Mouse (Mus musculus): ENCODE data around the gene Tbx2. TPM values are rescaled to one million over a fixed set of nuclear protein-coding genes. Genes with fewer than 3 reads are reported as not detected.
A peak's percentile ranks its signal among the peaks of the same experiment; 100 is the strongest.

The Tbx2 gene
- 1 to 10 TPM; 1.9 to 2.0 TPM for total RNA-seq (2021)
- long read RNA-seq, experiment 1, partial matches to known transcripts: 1 of 3 reads
- long read RNA-seq, experiment 1, other reads (novel, unspliced or antisense): 0 of 3 reads
- long read RNA-seq, experiment 2, partial matches to known transcripts: 1 of 6 reads
- long read RNA-seq, experiment 2, other reads (novel, unspliced or antisense): 1 of 6 reads

DNA sequence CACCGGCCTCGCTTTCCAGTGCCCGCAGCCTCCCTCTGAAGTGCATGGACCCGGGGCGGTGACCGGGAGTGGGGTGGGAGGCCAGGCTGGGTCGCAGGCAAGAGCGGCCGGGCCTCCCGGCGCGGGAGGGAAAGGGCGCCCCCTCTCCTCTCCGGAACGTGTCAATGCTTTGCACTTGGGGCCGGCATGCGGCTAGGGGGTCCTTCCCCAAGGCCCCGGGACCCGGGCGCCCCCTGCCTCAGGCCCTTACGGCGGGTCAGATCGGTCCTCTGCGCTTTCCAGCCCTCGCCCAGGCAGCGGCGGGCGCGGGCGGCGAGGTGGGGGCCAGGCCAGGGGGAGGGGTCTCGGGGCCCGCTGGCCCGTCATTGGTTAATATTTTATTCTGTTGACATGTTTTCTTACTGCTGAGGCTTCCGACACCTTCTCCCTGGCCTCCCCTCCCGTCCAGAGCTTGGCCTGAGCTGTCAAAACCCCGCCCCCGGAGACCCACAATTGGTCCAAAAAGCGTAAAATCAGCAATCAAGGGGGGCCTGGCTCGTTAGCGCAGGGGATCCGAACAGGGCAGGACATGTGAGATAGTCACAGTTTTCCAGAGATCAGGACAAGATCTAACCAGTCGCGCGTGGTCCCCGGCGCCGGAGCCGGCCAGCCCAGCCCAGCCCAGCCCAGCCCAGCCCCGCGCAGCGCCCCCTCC, at the start of gene Tbx2:
Tbx2 (plus strand) TSS at position 321 of the 694 bp plus-strand sequence.
- intact Hi-C loops (cut with DNase I): no loop called here
- H3K4me3 ChIP-seq: peak within 1 kb of the TSS; percentile 7; the same call in 1 of the 2 replicates

DNA sequence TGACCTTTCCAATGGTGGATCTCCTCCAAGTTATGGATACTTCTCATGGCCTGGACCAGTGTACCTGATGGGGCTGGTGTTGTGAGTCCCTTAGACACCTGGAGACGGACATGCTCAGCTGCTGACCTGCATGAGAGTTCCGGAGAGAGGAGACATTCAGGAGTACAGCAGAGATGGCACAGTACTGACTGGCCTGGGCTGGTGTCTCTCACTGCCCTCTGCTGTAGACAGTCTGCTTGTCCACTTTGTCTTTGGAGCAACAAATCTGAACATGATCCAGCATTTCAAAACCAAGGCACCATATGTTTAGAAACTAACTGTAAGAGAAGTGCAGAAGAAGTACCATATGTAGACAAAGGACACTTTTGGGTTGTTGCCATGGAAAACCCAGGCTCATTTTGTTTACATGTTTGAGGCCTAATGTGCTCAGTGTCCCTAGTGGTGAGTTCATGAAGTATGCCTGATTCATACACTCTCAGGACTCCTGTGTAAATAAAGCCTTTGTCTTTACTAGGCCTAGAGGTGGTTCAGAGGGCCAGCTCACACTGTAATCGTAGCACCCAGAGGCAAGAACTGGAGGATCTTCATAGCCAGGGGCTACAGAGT, 46.1 kb upstream of the Tbx2 start:
- peak; percentile 49 for TF ChIP-seq CTCF (IDR thresholded peaks at IDR 0.05)
- intact Hi-C loops (cut with DNase I): no loop called here
- Histone ChIP-seq H3K27ac (no peak overlapping the region), H3K4me3 (no peak overlapping the region)
- DNase-seq (ENCODE audit: extremely low spot score in 1 of 2, low spot score in 2 of 2): no peak

More for the DNA sequence above, at the start of gene Tbx2:
- TF ChIP-seq CTCF (IDR thresholded peaks at IDR 0.05): no peak
- no peak within 1 kb of the TSS for H3K27ac ChIP-seq
- no peak for DNase-seq (ENCODE audit: extremely low spot score in 1 of 2, low spot score in 2 of 2)

DNA sequence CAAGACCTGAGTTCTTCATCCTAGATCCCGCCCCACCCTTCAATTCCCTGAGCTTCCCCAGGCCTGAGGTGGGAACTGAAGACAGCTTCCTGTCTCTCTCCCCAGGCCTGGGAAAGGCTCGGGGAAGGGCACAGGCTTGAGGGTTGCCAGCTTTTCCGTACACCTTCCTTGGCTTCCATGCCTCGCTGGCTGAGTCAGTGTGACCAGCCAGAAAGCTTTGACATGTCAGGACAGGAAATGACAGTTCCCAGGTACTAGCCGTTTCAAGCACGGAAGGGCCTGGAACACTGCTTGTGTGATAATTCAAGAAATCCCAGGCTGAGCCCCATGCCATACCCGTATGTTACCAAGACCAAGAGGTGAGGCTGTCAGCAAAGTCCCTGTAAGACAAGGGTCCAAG, 42.6 kb upstream of the Tbx2 start:
- no peak for DNase-seq (ENCODE audit: extremely low spot score in 1 of 2, low spot score in 2 of 2)
- TF ChIP-seq CTCF (IDR thresholded peaks at IDR 0.05): no peak
- H3K4me3 ChIP-seq: no peak overlapping the region
- no peak overlapping the region for H3K27ac ChIP-seq
- intact Hi-C loops (cut with DNase I): no loop called here

DNA sequence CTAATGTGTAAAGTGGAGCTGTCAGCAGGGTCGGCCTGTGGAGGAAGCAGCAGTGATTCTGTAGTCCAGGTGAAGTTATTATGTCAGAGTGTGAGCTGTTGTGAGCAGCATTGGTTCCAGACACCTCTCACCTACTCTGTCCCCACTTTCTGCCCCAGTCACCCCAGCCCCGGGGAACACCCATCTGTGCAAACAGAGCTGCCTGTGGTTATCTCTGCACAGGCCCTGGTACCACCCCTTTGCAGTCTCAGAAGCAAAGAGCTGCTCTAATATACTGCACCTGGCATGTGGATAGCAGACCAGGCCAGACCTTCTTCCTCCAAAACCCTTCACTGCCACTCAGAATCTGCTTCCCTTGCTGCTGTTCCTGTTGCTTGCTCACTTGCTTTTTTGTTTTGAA, 42.1 kb upstream of the Tbx2 start:
- no peak for DNase-seq (ENCODE audit: extremely low spot score in 1 of 2, low spot score in 2 of 2)
- H3K27ac ChIP-seq: no peak overlapping the region
- no peak for TF ChIP-seq CTCF (IDR thresholded peaks at IDR 0.05)
- H3K4me3 ChIP-seq: no peak overlapping the region
- intact Hi-C loops (cut with DNase I): no loop called here

DNA sequence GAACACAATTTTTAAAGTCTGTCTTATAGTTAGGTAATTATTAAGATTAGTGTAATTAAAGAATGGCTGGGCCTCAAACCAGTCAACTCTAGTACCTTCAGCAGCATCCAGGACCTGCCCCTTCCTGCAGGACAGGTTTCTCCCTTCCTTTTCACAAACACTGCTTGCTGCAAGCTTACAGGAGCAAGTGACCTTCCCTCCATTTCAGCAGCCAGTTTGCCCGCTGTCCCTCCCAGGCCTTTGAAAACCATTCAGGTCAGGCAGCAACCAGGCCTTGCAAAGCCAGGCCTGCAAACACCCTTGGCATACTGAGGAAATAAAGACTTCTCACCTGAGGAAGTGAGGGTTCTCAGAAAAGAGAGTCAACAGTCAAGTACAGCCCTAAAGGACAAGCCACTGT, 41.1 kb upstream of the Tbx2 start:
- TF ChIP-seq CTCF (IDR thresholded peaks at IDR 0.05): no peak
- Histone ChIP-seq H3K4me3 (no peak overlapping the region), H3K27ac (no peak overlapping the region)
- intact Hi-C loops (cut with DNase I): no loop called here
- no peak for DNase-seq (ENCODE audit: extremely low spot score in 1 of 2, low spot score in 2 of 2)

DNA sequence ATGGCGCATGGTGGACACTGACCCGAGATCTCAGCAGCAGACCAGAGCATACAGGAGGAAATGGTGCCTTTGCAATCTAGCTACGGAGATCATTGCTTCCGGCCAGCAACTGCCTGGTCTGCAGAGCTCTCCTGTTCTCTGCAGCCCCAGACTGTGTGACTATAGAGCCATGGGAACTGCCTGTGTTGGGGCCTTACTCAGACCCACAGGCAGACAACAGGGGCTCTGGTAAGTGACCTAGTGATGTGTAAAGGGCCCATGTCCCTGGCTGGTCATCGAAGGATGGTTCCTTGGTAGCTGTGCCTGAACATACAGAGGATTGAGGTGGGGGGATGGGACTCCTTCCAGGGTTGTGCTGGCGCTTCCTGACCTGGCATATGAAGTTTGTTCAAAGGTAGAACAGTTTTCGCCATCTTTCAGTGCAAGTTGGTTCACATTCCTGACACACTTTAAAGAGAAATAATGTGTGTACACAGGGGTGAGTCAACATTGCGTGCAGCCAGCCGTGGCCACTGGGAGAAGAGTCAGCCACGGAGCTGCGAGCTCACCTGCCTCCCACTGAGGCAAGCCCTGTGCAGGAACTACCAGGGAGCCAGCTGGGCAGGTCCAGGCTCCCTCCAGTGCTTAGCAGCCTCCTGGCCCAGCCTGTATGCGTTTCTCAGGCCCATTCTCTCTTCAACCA, 39.7 kb upstream of the Tbx2 start:
- TF ChIP-seq CTCF (IDR thresholded peaks at IDR 0.05): no peak
- no peak overlapping the region for H3K27ac ChIP-seq
- DNase-seq (ENCODE audit: extremely low spot score in 1 of 2, low spot score in 2 of 2): no peak
- no peak overlapping the region for H3K4me3 ChIP-seq
- intact Hi-C loops (cut with DNase I): no loop called here

DNA sequence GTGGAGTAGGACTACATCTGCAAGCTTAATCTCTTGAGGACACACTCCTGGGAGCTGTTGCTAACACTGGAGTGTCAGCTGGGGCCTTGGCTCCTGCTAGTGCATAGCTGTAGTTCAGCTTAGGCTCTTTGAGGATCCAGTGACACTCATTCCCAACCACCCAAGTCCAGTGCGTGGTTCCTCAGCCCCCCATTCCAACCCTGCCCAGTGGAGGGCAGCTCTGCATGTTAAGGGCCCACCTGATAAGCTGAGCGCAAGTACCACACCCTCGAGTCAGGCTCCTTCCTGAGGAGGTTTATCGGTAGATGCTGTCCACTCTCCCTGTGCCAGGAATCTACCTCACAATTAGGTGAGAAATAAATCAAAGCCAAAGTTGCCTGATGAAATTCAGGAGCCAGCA, 32.9 kb upstream of the Tbx2 start:
- intact Hi-C loops (cut with DNase I): no loop called here
- no peak overlapping the region for H3K27ac ChIP-seq
- no peak overlapping the region for H3K4me3 ChIP-seq
- DNase-seq (ENCODE audit: extremely low spot score in 1 of 2, low spot score in 2 of 2): no peak
- TF ChIP-seq CTCF (IDR thresholded peaks at IDR 0.05): no peak

DNA sequence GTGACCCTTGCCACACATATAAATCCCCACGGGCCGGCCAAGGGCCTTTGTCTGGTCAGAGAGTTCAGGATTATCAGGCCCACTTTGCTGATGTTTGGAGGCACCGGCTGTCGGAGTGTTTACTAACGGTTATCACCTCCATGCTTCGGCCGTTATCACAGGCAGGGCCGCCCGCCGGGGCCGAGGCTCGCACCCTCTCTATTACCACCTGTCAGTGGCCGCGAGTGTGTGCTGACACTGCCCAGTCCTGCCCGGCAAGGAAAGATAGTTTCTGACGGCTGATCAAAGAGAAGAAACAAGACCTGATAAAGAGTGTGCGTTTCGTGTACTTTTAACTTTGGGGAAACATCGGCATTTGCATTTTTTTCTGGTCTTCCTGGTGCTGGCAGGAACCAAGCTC, 32.5 kb upstream of the Tbx2 start:
- no peak for DNase-seq (ENCODE audit: extremely low spot score in 1 of 2, low spot score in 2 of 2)
- Histone ChIP-seq H3K27ac (no peak overlapping the region), H3K4me3 (no peak overlapping the region)
- TF ChIP-seq CTCF (IDR thresholded peaks at IDR 0.05): no peak
- intact Hi-C loops (cut with DNase I): no loop called here

DNA sequence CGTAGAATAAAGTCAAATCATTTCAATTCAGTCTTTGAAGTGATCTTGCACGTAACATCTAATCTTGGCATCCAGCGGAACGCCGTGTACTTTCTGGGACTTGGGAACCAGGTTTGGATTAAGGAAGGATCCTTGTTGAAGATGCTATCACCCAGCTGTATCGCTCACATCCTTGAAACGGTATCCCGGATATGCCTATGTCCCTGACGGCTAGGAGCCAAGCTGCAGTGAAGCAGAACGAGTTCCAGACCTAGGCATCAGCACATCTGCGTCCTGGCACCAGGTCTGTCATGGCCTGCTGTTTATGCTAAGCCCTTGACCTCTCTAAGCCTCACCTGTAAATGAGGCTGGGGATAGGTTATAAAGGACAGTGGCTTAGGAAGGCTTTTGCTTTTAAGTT, 32.0 kb upstream of the Tbx2 start:
- no peak overlapping the region for H3K27ac ChIP-seq
- intact Hi-C loops (cut with DNase I): no loop called here
- no peak for DNase-seq (ENCODE audit: extremely low spot score in 1 of 2, low spot score in 2 of 2)
- H3K4me3 ChIP-seq: no peak overlapping the region
- TF ChIP-seq CTCF (IDR thresholded peaks at IDR 0.05): no peak

DNA sequence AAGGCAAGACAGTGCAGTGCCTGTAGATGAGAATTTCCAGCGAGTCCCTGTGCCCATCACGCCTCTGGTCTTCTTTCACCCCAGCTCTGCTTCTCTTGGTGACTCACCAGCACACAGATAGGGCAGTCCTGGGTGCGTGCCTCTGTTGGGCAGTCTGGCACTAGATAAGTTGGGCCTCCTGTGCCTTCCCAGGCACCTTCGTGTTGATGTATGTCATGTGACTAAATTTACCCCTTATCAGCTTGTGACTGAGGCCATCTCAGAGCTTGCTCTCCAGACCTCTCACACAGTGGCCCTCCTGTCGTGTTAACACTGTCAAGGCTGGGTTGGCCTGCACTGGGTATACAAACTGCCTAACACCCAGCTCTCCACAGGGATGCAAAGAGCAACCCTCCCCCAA, 28.3 kb upstream of the Tbx2 start:
- DNase-seq (ENCODE audit: extremely low spot score in 1 of 2, low spot score in 2 of 2): no peak
- TF ChIP-seq CTCF (IDR thresholded peaks at IDR 0.05): no peak

DNA sequence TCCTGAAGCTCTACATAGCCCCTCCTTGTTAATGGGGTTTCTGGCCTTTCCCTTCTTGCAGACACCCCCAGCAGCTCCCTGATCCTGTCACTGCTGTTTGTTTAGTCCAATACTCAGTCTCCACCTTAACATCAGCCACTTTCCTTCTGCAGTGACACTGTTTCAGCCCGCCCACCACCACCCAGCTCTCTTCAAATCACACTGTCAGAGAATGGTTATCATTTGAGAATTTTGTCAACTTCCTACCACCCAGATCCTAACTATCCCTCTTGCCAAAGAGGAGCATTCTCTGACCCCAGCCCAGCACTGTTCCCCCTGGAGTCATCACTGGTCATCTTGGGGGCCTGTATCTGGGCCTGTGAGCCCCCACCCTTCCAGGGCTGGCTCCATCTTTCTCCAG, 26.6 kb upstream of the Tbx2 start:
- no peak for TF ChIP-seq CTCF (IDR thresholded peaks at IDR 0.05)
- H3K4me3 ChIP-seq: no peak overlapping the region
- no peak overlapping the region for H3K27ac ChIP-seq
- intact Hi-C loops (cut with DNase I): no loop called here
- DNase-seq (ENCODE audit: extremely low spot score in 1 of 2, low spot score in 2 of 2): no peak

More for the DNA sequence above, 28.3 kb upstream of the Tbx2 start:
- Histone ChIP-seq H3K4me3 (no peak overlapping the region), H3K27ac (no peak overlapping the region)
- intact Hi-C loops (cut with DNase I): no loop called here

DNA sequence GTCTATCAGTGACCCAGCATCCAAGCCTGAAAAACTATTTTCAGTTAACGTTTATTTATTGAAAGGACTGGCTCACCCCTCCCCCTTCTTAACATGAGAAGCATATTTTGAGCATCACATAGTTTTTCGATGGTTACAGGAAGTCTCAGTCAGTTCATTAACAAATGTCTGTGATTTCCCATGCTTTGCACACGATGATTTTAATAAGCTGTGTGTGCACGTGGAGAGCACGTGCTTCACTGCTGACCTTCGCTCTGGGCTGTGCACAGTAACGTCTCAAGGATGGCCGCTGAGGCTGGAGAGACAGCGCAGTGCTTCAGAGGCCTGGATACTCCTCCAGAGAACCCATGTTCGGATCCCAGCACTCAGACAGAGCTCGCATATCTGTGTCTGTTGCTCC, 25.0 kb upstream of the Tbx2 start:
- no peak for DNase-seq (ENCODE audit: extremely low spot score in 1 of 2, low spot score in 2 of 2)
- Histone ChIP-seq H3K27ac (no peak overlapping the region), H3K4me3 (no peak overlapping the region)
- intact Hi-C loops (cut with DNase I): no loop called here
- no peak for TF ChIP-seq CTCF (IDR thresholded peaks at IDR 0.05)
